Mouse (Mus musculus): ENCODE measurements at regions not wholly inside any gene's neighbourhood (a gene's known extent, or its start where the extent isn't known, plus 50 kb on each side); places are given as distances from the start of the nearest gene placed in this dataset.

- no peak for TF ChIP-seq POLR2A (IDR thresholded peaks at IDR 0.05; ENCODE audit: borderline replicate concordance, control insufficient read depth, low read depth, low read length)
- no peak for TF ChIP-seq CTCF (IDR thresholded peaks at IDR 0.05; ENCODE audit: control insufficient read depth, insufficient read depth, low read length)
Measured at GRCm38 (mm10) chr3:38577890-38578628, 93.4 kb upstream of the Ankrd50 start.
